Mouse (Mus musculus): Measurements from ENCODE around the gene Cgn. TPM values are rescaled to one million over a fixed set of nuclear protein-coding genes. Genes with fewer than 3 reads are reported as not detected.

Cgn gene
- polyA plus RNA-seq, 1 experiment, result 0.20 TPM

GRCm38 (mm10) chr3:94817731-94818130, 31.4 kb upstream of the Cgn start:
- peaks cover 6% of the 10 kb centered on the region; the same call in 1 of the 2 replicates for H3K4me1 ChIP-seq
- no peak overlapping the region for H3K4me3 ChIP-seq (replicated peaks)
- H3K36me3 ChIP-seq (replicated peaks; ENCODE audit: low read length), result no peaks in the 10 kb centered on the region
- no peak for TF ChIP-seq GATA1 (IDR thresholded peaks at IDR 0.05; ENCODE audit: borderline replicate concordance, low read length)
- TF ChIP-seq FLI1 (IDR thresholded peaks at IDR 0.05; ENCODE audit: low read length), result no peak
- H3K9me3 ChIP-seq, result no peaks in the 10 kb centered on the region
- peaks cover 19% of the 10 kb centered on the region for H3K27me3 ChIP-seq (replicated peaks)

- TF ChIP-seq FLI1 (IDR thresholded peaks at IDR 0.05; ENCODE audit: low read length) (no peak), GATA1 (IDR thresholded peaks at IDR 0.05; ENCODE audit: borderline replicate concordance, low read length) (no peak)
- Histone ChIP-seq H3K4me1 (peaks cover 7% of the 10 kb centered on the region), H3K4me3 (replicated peaks) (no peak overlapping the region), H3K9me3 (no peaks in the 10 kb centered on the region), H3K27me3 (replicated peaks) (peaks cover 17% of the 10 kb centered on the region), H3K36me3 (replicated peaks; ENCODE audit: low read length) (no peaks in the 10 kb centered on the region)
Measured at GRCm38 (mm10) chr3:94815603-94816002, 29.3 kb upstream of the Cgn start.

- Histone ChIP-seq H3K4me3 (replicated peaks) (no peak overlapping the region), H3K9me3 (no peaks in the 10 kb centered on the region), H3K27me3 (replicated peaks) (peaks cover 16% of the 10 kb centered on the region), H3K4me1 (peaks cover 7% of the 10 kb centered on the region), H3K36me3 (replicated peaks; ENCODE audit: low read length) (no peaks in the 10 kb centered on the region)
- TF ChIP-seq GATA1 (IDR thresholded peaks at IDR 0.05; ENCODE audit: borderline replicate concordance, low read length), result no peak
- no peak for TF ChIP-seq FLI1 (IDR thresholded peaks at IDR 0.05; ENCODE audit: low read length)
Measured at GRCm38 (mm10) chr3:94814663-94815062, 28.4 kb upstream of the Cgn start.

DNA sequence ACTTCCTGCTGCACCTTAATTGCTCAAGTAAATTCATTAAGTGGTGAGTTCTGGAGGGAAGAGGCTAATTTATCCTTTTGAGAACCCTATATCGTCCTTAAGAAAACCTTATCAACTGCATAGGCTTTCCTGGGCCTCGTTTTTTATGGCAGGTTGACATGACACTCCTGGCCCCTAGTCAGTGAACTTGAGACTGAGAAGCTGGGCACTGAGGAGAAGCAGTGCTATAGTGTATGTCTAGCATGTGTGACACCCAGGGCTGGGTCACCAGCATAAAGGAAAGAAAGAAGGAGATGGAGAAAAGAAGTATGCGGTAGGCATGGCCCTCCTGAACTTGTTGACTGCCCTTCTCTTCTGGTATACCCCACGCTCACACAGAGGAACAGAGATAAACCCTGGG, 27.8 kb upstream of the Cgn start:
- H3K4me3 ChIP-seq (replicated peaks), result no peak overlapping the region
- no peaks in the 10 kb centered on the region for H3K9me3 ChIP-seq
- no peak for TF ChIP-seq GATA1 (IDR thresholded peaks at IDR 0.05; ENCODE audit: borderline replicate concordance, low read length)
- TF ChIP-seq FLI1 (IDR thresholded peaks at IDR 0.05; ENCODE audit: low read length), result no peak
- peaks cover 16% of the 10 kb centered on the region for H3K27me3 ChIP-seq (replicated peaks)
- H3K4me1 ChIP-seq, result peaks cover 7% of the 10 kb centered on the region
- H3K36me3 ChIP-seq (replicated peaks; ENCODE audit: low read length), result no peaks in the 10 kb centered on the region

GRCm38 (mm10) chr3:94813651-94814050, 27.4 kb upstream of the Cgn start:
- Histone ChIP-seq H3K36me3 (replicated peaks; ENCODE audit: low read length) (no peaks in the 10 kb centered on the region), H3K4me3 (replicated peaks) (no peak overlapping the region), H3K9me3 (no peaks in the 10 kb centered on the region), H3K4me1 (peaks cover 7% of the 10 kb centered on the region), H3K27me3 (replicated peaks) (peaks cover 16% of the 10 kb centered on the region)
- no peak for TF ChIP-seq GATA1 (IDR thresholded peaks at IDR 0.05; ENCODE audit: borderline replicate concordance, low read length)
- TF ChIP-seq FLI1 (IDR thresholded peaks at IDR 0.05; ENCODE audit: low read length), result no peak

DNA sequence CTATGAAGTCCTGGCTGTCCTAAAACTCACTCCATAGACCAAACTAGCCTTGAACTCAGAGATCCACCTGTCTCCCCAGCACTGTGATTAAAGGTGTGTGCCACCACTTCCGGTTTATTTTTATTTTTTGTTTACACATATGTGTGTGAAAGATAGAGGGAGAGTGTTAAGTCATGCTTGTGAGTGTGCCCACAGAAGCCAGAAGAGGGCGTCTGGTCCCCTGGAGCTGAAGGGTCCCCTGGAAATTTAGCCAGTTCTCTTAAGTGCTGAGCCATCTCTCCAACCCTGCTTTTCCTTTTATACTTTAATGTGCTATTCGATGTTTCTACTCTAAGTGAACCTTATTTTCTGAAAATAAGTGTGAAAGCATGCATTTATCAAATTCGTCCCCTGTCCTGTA, 25.3 kb upstream of the Cgn start:
- H3K36me3 ChIP-seq (replicated peaks; ENCODE audit: low read length), result no peaks in the 10 kb centered on the region
- TF ChIP-seq FLI1 (IDR thresholded peaks at IDR 0.05; ENCODE audit: low read length), result no peak
- TF ChIP-seq GATA1 (IDR thresholded peaks at IDR 0.05; ENCODE audit: borderline replicate concordance, low read length), result no peak
- no peak overlapping the region for H3K4me3 ChIP-seq (replicated peaks)
- peaks cover 7% of the 10 kb centered on the region for H3K4me1 ChIP-seq
- no peaks in the 10 kb centered on the region for H3K9me3 ChIP-seq
- peaks cover 13% of the 10 kb centered on the region for H3K27me3 ChIP-seq (replicated peaks)

- Histone ChIP-seq H3K4me1 (peaks cover 7% of the 10 kb centered on the region), H3K27me3 (replicated peaks) (peaks cover 11% of the 10 kb centered on the region), H3K4me3 (replicated peaks) (no peak overlapping the region), H3K9me3 (no peaks in the 10 kb centered on the region), H3K36me3 (replicated peaks; ENCODE audit: low read length) (no peaks in the 10 kb centered on the region)
- TF ChIP-seq FLI1 (IDR thresholded peaks at IDR 0.05; ENCODE audit: low read length) (no peak), GATA1 (IDR thresholded peaks at IDR 0.05; ENCODE audit: borderline replicate concordance, low read length) (no peak)
Measured at GRCm38 (mm10) chr3:94808296-94808695, 22.0 kb upstream of the Cgn start.

- Histone ChIP-seq H3K4me1 (no peaks in the 10 kb centered on the region), H3K36me3 (replicated peaks; ENCODE audit: low read length) (no peaks in the 10 kb centered on the region), H3K27me3 (replicated peaks) (peaks cover 31% of the 10 kb centered on the region), H3K9me3 (no peaks in the 10 kb centered on the region), H3K4me3 (replicated peaks) (no peak overlapping the region)
- no peak for TF ChIP-seq FLI1 (IDR thresholded peaks at IDR 0.05; ENCODE audit: low read length)
- no peak for TF ChIP-seq GATA1 (IDR thresholded peaks at IDR 0.05; ENCODE audit: borderline replicate concordance, low read length)
Measured at GRCm38 (mm10) chr3:94804976-94805375, 18.7 kb upstream of the Cgn start.

DNA sequence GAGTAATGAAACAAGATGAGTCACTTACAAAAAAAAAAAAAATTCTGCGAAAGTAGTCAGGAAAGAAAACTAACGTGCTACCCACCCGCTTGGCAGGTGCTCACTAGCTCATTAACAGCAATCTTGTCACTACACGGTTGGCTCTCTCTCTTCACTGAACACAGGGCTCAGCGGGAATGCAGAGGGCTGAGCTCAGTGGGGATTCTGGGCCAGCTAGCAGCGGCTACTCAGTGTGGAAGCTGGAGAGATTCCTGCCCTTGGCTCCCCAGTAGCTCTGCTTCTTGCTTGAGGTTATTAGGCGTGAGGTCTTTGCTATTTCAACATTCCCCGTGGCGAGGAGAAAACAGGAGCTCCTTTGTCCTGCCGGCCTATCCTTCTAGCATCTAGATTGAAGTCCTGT, 17.9 kb upstream of the Cgn start:
- TF ChIP-seq FLI1 (IDR thresholded peaks at IDR 0.05; ENCODE audit: low read length) (no peak), GATA1 (IDR thresholded peaks at IDR 0.05; ENCODE audit: borderline replicate concordance, low read length) (no peak)

DNA sequence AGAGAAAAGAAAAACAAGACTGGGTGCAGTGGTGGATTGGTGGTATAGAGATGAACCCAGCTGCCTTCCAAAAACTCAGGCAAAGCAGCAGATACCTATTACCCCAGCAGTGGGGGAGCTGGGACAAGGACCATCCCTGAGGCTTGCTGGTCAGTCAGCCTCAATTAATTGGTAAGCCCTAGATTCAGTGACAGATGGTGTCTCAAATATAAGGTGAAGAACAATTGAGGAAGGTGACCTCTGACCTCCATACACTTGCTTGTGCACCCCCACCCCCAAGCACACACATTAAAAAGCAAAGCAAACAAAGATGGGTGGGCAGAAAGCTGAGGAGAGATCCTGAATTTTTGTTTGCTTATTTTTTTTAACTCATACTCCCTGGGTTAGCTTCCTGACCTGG, 9.9 kb upstream of the Cgn start:
- TF ChIP-seq GATA1 (IDR thresholded peaks at IDR 0.05; ENCODE audit: borderline replicate concordance, low read length) (no peak), FLI1 (IDR thresholded peaks at IDR 0.05; ENCODE audit: low read length) (no peak)
- Histone ChIP-seq H3K4me1 (no peaks in the 10 kb centered on the region; the same call in 1 of the 2 replicates), H3K9me3 (peaks cover 4% of the 10 kb centered on the region), H3K27me3 (replicated peaks) (peaks cover 35% of the 10 kb centered on the region), H3K4me3 (replicated peaks) (no peak overlapping the region), H3K36me3 (replicated peaks; ENCODE audit: low read length) (no peaks in the 10 kb centered on the region)

More for the DNA sequence above, 17.9 kb upstream of the Cgn start:
- Histone ChIP-seq H3K27me3 (replicated peaks) (peaks cover 38% of the 10 kb centered on the region), H3K9me3 (no peaks in the 10 kb centered on the region), H3K4me1 (no peaks in the 10 kb centered on the region), H3K36me3 (replicated peaks; ENCODE audit: low read length) (no peaks in the 10 kb centered on the region), H3K4me3 (replicated peaks) (no peak overlapping the region)

Measured in megakaryocyte, embryonic 14.5 days (primary cell).